ENCODE assay signal across 29 mouse cellular contexts in genomic region chr14:51101284-51101683, GRCm38 (mm10). TPM values are rescaled to one million over a fixed set of nuclear protein-coding genes. Genes with fewer than 3 reads are reported as not detected.
DNase-seq lines count a peak whose midpoint lies in the region; ATAC-seq and TF ChIP-seq lines count a peak whose summit lies in the region.
"Had no signal": no experiment of that assay in that cellular context is flagged by ENCODE, and none has a peak within 500 bp of the region (broad histone marks: within the 10 kb centered on the region; RNA-seq: fewer than 3 reads in every experiment).

No protein-coding gene starts in this region.

- H3K9ac ChIP-seq in heart, embryonic 16.5 days (ENCODE audit: low read length), result no peak overlapping the region
- H3K9ac ChIP-seq: embryonic facial prominence, embryonic 12.5 days; forebrain, embryonic 12.5 days; forebrain, embryonic 15.5 days; hindbrain, embryonic 14.5 days had no signal

- TF ChIP-seq CTCF in lung, adult 2 months (IDR thresholded peaks at IDR 0.05; ENCODE audit: insufficient read depth, low read length), result no peak

- no peak overlapping the region for H3K27ac ChIP-seq in heart, embryonic 16.5 days (ENCODE audit: low read length)
- H3K27ac ChIP-seq: embryonic facial prominence, embryonic 12.5 days; forebrain, embryonic 12.5 days; forebrain, embryonic 15.5 days; heart, adult 2 months; hindbrain, embryonic 14.5 days; hindbrain, postnatal 0 days had no signal

- H3K4me2 ChIP-seq in heart, embryonic 16.5 days (ENCODE audit: low read depth, low read length), result no peak overlapping the region
- H3K4me2 ChIP-seq: embryonic facial prominence, embryonic 12.5 days; forebrain, embryonic 12.5 days; forebrain, embryonic 15.5 days; heart, embryonic 11.5 days; hindbrain, embryonic 14.5 days had no signal

- no peaks in the 10 kb centered on the region for H3K4me1 ChIP-seq in heart, embryonic 16.5 days (ENCODE audit: control insufficient read depth, insufficient read depth, low read length)
- no peaks in the 10 kb centered on the region for H3K4me1 ChIP-seq in lung, adult 2 months (ENCODE audit: control insufficient read depth, insufficient read depth, low read length)
- H3K4me1 ChIP-seq: embryonic facial prominence, embryonic 12.5 days; forebrain, embryonic 12.5 days; forebrain, embryonic 15.5 days had no signal

- no peak for DNase-seq in heart, adult 9 months (ENCODE audit: low spot score in 2 of 2)
- DNase-seq in lung, postnatal 36 days, result peak; percentile 22
- no peak for DNase-seq in lung, adult 2 months
- DNase-seq in R1 (ENCODE audit: low read depth, low spot score), result peak; percentile 9
- DNase-seq in left cerebral cortex, postnatal 14 days (ENCODE audit: low spot score in 2 of 2), result no peak
- DNase-seq: adrenal gland, postnatal 10 days; adrenal gland, postnatal 36 days; cerebellum, adult 18-20 months; cerebellum, adult 9-10 months; cerebellum, postnatal 14 days; gastrocnemius, postnatal 25 days; heart, adult 2 months; heart, postnatal 10 days; heart, postnatal 4 days had no signal

- H3K27me3 ChIP-seq in heart, embryonic 16.5 days (ENCODE audit: control insufficient read depth, insufficient read depth, low read length), result no peaks in the 10 kb centered on the region
- H3K27me3 ChIP-seq: embryonic facial prominence, embryonic 12.5 days; forebrain, embryonic 12.5 days; forebrain, embryonic 15.5 days had no signal

- WGBS in heart, embryonic 16.5 days, result 52% methylated on average over 9 of the region's 9 CpGs
- 60% methylated on average over 9 of the region's 9 CpGs for WGBS in lung, adult 2 months

- intact Hi-C loops in left cerebral cortex, postnatal 14 days (cut with DNase I), result loop anchor here (5.0 kb wide), 3 partner anchors 141 to 246 kb away; no protein-coding TSS in a partner anchor

- H3K4me3 ChIP-seq in heart, embryonic 16.5 days (ENCODE audit: low read length), result no peak overlapping the region
- H3K4me3 ChIP-seq in lung, adult 2 months (replicated peaks; ENCODE audit: extremely low read depth, low read depth, low read length), result no peak overlapping the region
- H3K4me3 ChIP-seq: embryonic facial prominence, embryonic 12.5 days; erythroblast, embryonic 14.5 days; forebrain, embryonic 12.5 days; forebrain, embryonic 15.5 days; heart, adult 2 months had no signal

- peak; percentile 28; the same call in 1 of the 2 replicates for ATAC-seq in heart, embryonic 16.5 days (replicated peaks; ENCODE audit: extremely low read depth, insufficient read depth, low FRiP score)
- ATAC-seq: CD4-positive, CD25-positive, alpha-beta regulatory T cell, adult 4 months; forebrain, embryonic 15.5 days; hindbrain, postnatal 0 days; inflammation-experienced regulatory T-cells, adult 6 months had no signal

- no peaks in the 10 kb centered on the region for H3K9me3 ChIP-seq in heart, embryonic 16.5 days (replicated peaks; ENCODE audit: control insufficient read depth, low read length)
- H3K9me3 ChIP-seq: embryonic facial prominence, embryonic 12.5 days; forebrain, embryonic 12.5 days; forebrain, embryonic 15.5 days had no signal

- H3K36me3 ChIP-seq in heart, embryonic 16.5 days (ENCODE audit: control insufficient read depth, insufficient read depth), result no peaks in the 10 kb centered on the region
- H3K36me3 ChIP-seq: embryonic facial prominence, embryonic 12.5 days; forebrain, embryonic 12.5 days; forebrain, embryonic 15.5 days had no signal

- no peak for TF ChIP-seq POLR2A in lung, adult 2 months (IDR thresholded peaks at IDR 0.05; ENCODE audit: borderline replicate concordance, extremely low read depth, low read depth, low read length)

RNA-seq across cellular contexts. Expression of gene Ang, which starts 10.3 kb away (rescaled TPM):
- 3.4 and 4.4 TPM in 2 replicates for polyA plus RNA-seq in heart, embryonic 16.5 days (2015; fragmentation: Nextera tagmentation; extraction: Ambion mirVana)
- 61.7 and 72.5 TPM in 2 replicates for polyA plus RNA-seq in lung, adult 2 months (2012; rRNA removed)
- total RNA-seq in left cerebral cortex, postnatal 14 days (2021), result 1 to 10 TPM; 2.9 to 4.1 TPM
- polyA plus RNA-seq: erythroblast, embryonic 14.5 days had no signal

RNA-seq across cellular contexts. Expression of gene Rnase4, which starts 10.4 kb away (rescaled TPM):
- polyA plus RNA-seq in heart, embryonic 16.5 days (2015; fragmentation: Nextera tagmentation; extraction: Ambion mirVana), result 27.3 and 30.5 TPM in 2 replicates
- polyA plus RNA-seq in lung, adult 2 months (2012; rRNA removed), result 581 and 650 TPM in 2 replicates
- 10 to 100 TPM; 19.0 to 20.1 TPM for total RNA-seq in left cerebral cortex, postnatal 14 days (2021)

RNA-seq across cellular contexts. Expression of gene Eddm3b, which starts 12.9 kb away (rescaled TPM):
- polyA plus RNA-seq in heart, embryonic 16.5 days (2015; fragmentation: Nextera tagmentation; extraction: Ambion mirVana), result not detected in 2 replicates
- polyA plus RNA-seq in lung, adult 2 months (2012; rRNA removed), result 0.08 TPM in 1 of 2 replicates, not detected in the other
- not detected for total RNA-seq in left cerebral cortex, postnatal 14 days (2021)
- total RNA-seq: adrenal gland, adult 18-20 months; adrenal gland, postnatal 10 days; adrenal gland, postnatal 36 days; gastrocnemius, adult 8-10 months; gastrocnemius, postnatal 25 days; heart, adult 2 months; heart, postnatal 10 days; heart, postnatal 4 days; hindbrain, postnatal 0 days had no signal
- polyA plus RNA-seq: C2C12; CD4-positive, CD25-positive, alpha-beta regulatory T cell, adult 4 months; embryonic facial prominence, embryonic 12.5 days; erythroblast, embryonic 14.5 days; forebrain, embryonic 12.5 days; forebrain, embryonic 15.5 days; heart, adult 2 months; heart, embryonic 11.5 days; heart, embryonic 14.5 days; hindbrain, embryonic 14.5 days; hindbrain, postnatal 0 days; inflammation-experienced regulatory T-cells, adult 6 months had no signal

RNA-seq across cellular contexts. Expression of gene Rnase6, which starts 22.4 kb away (rescaled TPM):
- 0.80 and 1.1 TPM in 2 replicates for polyA plus RNA-seq in heart, embryonic 16.5 days (2015; fragmentation: Nextera tagmentation; extraction: Ambion mirVana)
- 12.1 and 19.2 TPM in 2 replicates for polyA plus RNA-seq in lung, adult 2 months (2012; rRNA removed)
- not detected for total RNA-seq in left cerebral cortex, postnatal 14 days (2021)
- total RNA-seq: gastrocnemius, adult 8-10 months; gastrocnemius, postnatal 25 days had no signal
- polyA plus RNA-seq: C2C12; heart, embryonic 11.5 days; hindbrain, embryonic 11.5 days had no signal

RNA-seq across cellular contexts. Expression of gene Olfr750, which starts 27.0 kb away (rescaled TPM):
- polyA plus RNA-seq in heart, embryonic 16.5 days (2015; fragmentation: Nextera tagmentation; extraction: Ambion mirVana), result not detected in 2 replicates
- polyA plus RNA-seq in lung, adult 2 months (2012; rRNA removed), result 3.1 and 3.6 TPM in 2 replicates
- not detected for total RNA-seq in left cerebral cortex, postnatal 14 days (2021)
- total RNA-seq: adrenal gland, postnatal 10 days; adrenal gland, postnatal 36 days; gastrocnemius, adult 8-10 months; gastrocnemius, postnatal 25 days; heart, adult 2 months; heart, postnatal 10 days; heart, postnatal 4 days; hindbrain, postnatal 0 days had no signal
- polyA plus RNA-seq: C2C12; CD4-positive, CD25-positive, alpha-beta regulatory T cell, adult 4 months; embryonic facial prominence, embryonic 12.5 days; erythroblast, embryonic 14.5 days; forebrain, embryonic 12.5 days; forebrain, embryonic 15.5 days; heart, adult 2 months; heart, embryonic 11.5 days; heart, embryonic 14.5 days; hindbrain, embryonic 11.5 days; hindbrain, embryonic 14.5 days had no signal

Comparison
In these comparisons a context has a peak if more than half of its experiments do, and no peak if none do; other contexts are left out.
1. DNase-seq: peak in lung, postnatal 36 days (single experiment) and R1 (single experiment); none in heart, adult 9 months (0 of 2), lung, adult 2 months (single experiment) and left cerebral cortex, postnatal 14 days (0 of 2).
2. RNA of gene Ang, which starts 10.3 kb away (polyA plus RNA-seq): 61.7 to 72.5 TPM in lung, adult 2 months; 3.4 to 4.4 TPM in heart, embryonic 16.5 days; every median in the first group is over 10 times any median in the second.
3. RNA of gene Rnase4, which starts 10.4 kb away (polyA plus RNA-seq): 581 to 650 TPM in lung, adult 2 months; 27.3 to 30.5 TPM in heart, embryonic 16.5 days; every median in the first group is over 10 times any median in the second.